Mouse (Mus musculus): Measurements from ENCODE around the gene Apopt1. TPM values are rescaled to one million over a fixed set of nuclear protein-coding genes. Genes with fewer than 3 reads are reported as not detected.

The Apopt1 gene
- total RNA-seq, 1 experiment from 2014 or later, result 71.2 TPM

DNA sequence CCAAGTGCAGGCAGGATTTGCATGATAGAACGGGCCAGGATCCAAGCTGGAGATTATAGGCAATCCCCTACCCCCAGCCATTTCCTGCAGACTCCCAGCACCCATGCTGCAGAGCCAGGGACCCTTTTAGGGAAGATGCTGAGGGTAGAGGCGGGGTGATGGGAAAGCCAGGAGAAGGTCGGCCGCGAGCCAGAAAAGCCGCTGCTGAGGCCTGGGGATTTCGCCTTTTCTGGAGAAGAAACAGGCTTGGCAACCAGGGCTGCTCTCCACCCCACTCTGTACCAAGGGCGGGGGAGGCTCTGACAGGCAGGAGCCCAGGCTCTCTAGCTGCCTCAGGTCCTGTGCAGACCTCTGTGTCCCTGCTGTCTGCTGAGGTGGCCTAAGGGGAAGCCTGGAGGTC, 31.8 kb upstream of the Apopt1 start:
- no peak for DNase-seq

DNA sequence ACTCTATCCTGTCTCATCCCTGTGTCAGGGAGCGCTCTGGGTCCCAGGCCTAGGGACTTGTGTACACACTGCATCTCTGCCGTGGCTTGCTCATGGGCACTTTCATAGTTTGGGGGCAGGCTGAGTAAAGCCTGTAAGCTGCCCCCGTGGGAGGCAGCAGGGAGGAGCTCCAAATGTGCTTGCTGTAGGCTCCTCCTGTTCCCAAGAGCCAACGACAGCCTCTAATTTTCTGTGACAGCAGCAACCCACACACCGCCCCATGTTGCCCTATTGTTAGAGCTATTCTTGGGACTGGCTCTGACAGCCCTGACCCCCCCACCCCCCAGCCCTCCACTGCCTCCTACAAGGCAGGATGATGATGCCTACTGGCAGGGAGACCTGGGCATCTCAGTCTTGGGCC, 31.1 kb upstream of the Apopt1 start:
- no peak for DNase-seq

DNA sequence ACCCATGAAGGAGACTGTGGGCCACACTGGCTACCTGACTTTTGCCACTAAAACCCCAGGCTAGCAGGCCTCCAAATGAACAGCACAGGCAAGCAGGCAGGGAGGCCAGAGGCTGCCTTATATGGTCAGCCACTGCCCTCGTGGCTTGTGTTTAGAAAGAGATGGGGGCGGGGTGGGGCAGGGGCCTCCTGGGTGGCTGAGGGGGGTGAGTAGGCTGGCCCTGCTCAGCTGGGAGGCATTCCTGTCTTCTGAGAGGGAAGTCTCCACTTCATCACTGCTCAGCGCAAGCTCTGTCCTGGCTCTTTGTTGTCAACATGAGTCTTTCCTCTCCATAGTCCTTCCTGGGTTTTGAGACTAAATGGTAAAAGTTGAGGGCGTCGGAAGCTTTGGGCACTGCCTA, 30.3 kb upstream of the Apopt1 start:
- no peak for DNase-seq

DNA sequence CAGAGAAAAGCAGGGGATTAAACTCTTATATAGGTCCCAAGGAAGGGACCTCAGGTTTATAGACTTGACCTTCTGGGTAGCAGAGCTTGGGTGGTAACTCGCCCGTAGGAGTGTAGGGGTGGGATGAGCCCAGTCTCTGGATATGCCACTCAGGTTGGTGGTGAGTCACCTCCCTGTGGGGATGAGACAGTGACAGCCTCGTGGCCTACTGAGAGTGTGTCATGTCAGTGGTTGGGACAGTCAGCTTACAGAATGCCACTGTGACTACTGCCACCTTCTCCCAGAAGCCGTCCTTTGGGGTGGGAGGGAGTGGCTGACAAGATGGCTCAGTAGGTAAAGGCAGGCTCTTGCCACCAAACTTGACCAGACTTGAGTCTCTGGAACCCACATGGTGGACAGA, 26.7 kb upstream of the Apopt1 start:
- DNase-seq, result no peak

DNA sequence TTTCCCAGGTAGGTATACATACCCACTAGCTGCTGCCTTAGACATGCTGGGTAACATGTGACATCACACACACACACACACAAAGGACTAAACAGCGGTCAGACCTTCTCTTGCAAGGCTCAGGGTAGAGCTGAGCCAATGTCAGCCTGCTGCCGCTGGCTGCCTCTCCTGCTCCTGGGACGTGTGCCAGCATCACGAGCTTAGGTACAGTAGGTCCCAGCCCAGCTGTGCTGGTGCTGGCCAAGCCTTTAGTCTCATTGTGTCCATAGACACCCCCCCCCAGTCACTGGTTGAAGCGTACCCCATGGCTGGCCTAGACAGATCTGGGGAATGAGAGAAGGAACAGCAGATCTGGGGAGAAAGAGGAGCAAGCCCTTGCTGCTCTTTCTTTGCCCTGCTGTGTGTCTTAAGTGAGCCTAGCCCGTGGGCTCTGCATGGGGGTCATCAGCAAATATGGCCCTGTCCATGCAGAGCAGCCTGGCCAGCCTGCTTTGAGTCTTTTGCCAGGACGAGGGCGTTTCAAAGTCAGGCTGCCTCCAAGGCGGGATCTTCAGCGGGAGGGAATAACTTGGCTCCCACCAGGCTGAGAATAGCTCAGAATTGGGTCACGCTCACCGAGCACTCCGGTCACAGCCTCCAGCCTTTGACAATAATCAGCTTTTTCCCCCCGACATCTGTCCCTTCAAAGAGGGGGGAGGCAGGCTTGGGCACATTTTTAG, 25.6 kb upstream of the Apopt1 start:
- peak; percentile 82 for DNase-seq

DNA sequence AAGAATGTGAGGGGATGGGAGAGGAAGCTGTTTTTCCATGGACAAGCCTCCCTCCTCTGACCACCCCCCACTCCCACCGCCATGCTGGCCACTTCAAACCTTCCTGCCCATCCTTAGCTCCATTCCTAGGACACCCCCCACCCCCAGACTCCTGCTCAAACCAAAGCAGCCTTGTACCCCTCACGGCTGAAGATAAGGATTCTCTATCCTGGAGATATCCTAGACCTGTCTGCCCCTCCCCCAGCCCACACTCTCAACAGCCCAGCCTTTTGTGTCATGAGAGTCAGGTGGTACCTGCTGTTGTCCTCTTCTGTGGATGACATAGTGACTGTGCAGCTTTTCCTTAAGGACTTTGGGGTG, 25.0 kb upstream of the Apopt1 start:
- no peak for DNase-seq

DNA sequence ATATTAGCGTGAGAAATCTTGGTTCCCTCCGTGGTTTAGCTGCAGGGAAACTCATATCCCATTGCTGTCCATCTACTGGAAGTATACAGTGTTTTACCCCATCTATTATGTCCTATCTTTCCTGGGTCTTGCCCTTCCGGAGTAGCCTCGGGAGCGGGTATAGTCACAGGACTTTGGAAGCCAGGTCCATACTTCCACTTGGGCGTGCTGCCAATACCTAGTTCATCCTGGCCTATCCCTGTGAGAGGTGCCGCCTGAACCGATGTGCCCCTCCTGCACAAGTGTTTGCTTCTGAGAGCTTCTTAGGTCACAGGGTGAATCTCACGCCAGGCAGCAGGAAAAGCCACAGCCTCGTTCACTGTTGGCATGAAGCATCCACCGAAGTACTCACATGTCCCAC, 23.6 kb upstream of the Apopt1 start:
- no peak for DNase-seq

DNA sequence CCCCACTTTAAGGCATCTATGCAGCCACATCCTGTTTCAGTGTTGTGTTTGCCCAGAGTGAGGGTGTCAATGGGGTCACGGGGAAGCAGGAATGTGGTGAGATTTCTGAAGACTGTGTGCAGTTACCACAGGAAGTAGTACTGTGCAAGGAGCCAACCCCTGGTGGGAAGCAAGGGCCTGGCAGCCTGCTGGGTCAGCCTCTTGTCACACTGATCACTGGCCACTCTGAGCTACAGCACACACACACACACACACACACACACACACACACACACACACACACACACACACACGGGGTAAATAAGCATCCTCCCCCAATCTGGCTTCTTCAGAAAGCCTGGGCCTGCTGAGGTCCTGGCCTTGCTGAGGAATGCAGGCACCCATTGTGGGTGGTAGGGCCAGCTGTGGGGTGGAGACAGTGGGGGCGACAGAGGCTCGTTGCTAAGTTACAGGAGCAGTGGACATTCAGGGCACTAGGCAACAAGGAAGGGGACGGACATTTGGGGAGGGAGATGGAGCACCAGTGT, 21.7 kb upstream of the Apopt1 start:
- DNase-seq, result no peak

DNA sequence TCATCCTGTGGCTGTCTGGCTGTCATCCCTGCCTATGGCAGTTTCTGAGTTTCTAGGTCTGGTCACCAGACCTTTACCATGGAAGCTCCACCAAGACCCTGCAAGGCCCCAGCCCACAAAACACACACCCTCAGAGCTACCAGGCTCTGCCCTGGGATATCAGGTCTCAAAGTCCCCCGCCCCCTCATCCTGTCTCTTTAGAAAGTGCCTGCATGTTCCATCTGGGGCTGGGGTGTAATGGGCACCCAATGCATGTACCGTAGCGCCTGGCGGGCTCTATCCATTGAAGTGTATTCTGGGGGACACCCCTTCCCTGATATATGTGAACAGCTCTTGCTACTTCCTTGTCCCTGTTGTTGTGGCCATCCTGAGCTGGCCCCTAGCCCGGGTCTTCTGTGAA, 20.2 kb upstream of the Apopt1 start:
- no peak for DNase-seq

DNA sequence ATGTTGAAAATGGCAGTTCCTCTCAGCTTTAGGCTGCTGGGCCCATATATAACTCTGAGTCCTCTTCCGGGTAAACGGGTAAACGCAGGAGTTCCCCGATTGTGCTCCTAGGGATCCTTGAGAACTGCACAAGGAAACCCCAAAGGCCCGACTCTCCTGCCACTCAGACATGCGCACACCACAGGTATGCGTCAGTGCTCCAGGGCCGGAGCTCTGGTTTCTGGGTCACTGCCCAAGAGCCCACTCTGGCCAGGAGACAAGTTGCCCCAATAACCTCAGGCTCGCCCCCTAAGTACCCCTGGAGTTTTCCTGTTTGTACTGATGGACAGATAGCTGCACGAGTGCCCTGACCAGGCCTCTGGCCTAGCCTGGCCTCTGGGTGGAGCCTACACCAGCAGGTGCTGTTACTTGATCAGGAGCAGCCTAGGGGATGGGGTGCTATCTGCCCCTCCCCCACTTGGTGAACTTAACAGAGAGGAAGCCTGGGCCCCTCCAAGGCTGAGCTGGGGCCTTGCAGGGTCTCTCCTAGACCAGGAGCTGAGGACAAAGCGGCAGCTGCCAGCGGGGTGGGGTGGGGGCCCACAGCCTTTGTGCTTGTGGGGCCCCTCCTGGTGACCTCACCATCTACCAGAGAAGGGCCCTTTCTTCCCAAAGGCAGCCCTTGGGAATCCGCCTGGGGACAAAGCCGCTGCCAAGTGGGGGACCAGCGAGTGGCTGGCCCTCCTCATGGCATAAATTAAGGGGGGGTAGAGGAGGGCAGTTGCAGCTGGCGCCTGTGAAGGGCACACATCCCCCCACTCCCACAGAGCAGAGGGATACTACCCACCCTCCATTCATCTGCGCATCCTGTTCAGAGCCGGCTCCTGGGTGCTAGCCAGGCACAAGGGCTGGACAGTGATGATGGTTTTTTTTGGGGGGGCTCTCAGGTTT, 19.5 kb upstream of the Apopt1 start:
- no peak for DNase-seq

DNA sequence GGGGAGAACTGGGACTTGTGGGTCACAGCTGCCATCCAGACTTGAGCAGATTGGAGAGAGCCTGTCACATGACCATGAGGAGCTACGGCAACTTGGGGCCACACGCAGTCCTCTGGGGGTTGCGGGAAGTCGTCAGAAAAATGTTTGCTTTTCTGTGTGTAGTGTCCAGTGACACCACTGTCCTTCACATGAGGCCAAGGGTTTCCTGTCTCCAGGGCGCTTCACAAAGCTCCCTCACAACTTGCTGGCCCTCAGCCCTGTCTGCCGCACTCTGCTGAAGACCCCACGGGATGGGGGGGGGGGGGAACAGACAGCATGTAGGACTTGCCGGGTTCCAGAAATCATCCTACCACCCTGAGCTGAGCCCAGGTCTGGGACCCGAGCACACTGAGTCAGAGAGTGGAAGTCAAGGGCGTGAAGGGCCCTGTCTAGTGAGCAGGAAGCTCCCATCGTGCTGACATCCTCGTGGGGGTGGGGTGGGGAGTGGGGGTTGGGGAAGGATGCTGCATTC, 18.7 kb upstream of the Apopt1 start:
- DNase-seq, result no peak

DNA sequence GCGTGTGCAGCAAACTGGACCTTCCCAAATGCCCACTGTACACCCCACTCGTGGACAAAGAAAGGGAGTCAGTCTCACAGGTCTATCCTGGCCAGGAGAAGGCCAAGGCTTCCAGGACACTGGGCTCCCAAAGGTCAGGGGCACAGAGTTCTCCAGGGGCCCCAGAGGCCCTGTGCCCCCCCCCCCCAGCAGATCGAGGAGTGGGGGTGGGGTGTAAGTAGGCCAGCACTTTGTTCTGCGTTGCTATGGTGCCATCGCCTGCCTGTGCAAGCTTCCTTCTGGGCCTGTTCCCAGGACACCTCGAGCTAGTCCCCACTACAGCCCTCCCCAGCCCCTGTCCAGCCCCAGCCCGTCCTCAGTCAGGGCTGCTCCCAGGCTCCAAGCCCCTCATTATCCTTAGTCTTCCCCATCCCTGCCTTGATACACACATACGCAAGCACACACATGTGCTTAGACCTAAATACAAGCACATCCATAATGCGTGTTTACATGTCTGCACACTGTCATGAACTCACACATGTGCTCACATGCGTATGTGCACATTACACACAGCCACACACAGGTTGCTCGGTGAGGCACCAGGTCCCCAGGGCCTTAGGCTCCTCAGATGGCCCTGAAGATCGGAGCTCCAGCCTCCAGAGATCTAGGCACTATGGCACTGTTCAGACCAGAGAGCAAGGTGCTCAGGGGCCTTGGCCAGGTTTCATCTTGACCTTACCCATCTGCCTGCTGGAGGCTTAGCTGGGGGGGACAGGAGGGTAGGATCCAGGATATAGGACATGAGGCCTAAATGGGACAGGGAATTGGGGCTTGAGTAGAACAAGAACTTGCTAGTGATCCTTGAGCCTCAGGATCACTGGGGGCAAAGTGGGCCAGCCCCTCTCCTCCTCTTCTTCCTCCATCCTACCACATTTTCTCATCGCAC, 17.9 kb upstream of the Apopt1 start:
- DNase-seq, result no peak

DNA sequence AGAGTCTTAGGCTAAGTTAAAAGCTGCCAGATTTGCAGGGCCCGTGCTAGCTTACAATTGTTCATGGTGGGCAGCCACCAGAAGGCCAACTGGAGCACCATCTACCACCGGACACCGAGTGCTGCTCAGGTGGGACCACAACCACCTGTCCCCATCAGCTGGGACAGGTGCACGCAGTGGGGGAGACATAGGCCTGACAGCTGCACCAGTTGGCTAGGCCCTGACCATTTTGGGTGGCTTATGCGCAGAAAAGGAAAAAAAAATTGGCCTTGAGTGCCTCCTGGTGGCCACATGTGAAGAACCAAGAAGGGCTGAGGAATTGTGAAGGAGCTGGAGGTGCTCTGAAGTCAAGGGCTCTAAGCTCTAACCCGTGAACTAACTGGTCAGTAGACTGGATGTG, 16.8 kb upstream of the Apopt1 start:
- DNase-seq, result peak; percentile 60

DNA sequence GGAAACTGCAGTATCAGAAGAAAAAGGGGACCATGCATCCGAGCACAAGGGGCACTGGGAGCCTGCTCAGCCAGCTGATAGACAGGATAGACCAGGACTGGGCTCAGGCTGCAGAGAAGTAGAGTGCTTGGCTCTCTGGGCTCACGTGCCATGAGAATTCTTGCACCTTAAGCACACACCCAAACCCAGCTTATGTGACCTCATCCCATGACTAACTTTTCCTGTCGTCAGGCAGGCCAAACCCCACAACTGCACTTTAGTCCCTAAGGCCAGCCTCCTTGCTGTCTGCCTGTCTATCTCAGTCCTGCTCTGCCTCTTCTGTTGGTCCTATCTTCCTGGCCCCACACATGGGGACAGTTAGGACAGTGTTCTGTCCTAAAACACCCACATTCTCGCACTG, 15.4 kb upstream of the Apopt1 start:
- no peak for DNase-seq

DNA sequence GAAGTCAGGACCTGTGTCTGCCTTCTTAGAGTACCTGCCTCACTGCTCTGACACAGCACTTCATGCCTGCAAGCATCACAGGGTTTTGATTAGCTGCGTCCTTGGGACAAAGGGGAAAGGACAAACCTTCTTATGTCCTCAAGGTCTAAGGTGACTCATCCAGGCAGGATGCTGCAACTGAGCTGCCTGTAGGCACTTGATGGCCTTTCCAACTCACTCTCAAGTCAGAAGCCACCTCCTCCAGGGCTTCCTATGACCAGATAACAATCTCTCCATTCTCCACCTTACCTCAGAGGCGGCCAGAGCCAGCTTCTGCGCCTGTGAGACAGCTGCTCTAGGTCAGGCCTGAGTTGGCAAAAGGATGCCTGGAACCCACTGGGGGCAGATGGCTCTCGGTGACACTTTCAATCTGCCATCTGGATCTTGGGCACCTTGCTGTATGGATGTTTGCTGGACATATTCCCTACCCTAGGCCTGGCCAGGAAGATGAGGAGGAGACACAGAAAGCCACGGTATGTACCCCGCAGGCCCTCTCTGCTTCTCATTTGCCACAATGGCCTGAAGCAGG, 14.6 kb upstream of the Apopt1 start:
- no peak for DNase-seq

DNA sequence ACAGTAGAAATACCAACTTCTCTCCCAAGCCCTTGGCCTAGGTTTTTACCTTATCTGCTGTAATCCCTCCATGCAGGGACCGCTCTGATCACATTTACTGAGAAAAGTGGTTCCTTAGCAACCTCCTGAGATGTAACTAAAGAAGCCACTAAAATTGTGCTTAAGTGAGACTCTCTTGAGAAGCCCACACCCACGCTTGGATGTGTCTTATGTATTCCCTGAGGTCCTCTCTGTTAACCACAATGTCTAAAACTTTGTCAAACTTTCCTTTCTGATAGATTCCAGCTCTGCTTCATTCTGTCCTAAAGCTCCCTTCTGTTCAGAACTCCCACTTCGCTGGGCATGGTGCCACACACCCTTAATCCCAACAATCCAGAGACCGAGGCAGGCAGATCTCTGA, 13.5 kb upstream of the Apopt1 start:
- DNase-seq, result no peak

DNA sequence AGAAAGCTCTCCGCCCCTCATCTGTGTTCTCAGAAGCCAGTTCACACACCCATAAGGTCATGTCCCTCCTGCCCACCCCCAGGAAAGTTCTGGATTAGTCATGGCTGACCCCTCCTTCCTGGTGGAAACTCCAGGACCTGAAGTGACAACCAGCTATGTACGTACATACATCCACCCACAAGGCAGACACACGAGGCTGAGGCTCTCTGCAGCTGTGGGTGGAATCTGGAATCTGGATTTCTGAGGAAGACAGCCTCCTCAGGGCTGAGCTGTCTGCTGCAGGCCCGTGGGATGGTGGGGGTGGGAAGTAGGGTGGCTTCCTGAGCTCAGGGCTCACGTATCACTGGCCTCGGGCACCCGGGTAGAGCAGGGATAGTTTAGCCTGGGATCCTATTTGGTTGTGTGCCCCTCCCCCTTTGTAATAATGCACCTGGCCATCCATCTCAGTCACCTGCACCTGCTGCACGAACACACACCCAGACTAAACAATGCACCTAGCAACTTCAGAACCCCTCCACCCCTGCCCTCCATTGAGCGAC, 12.1 kb upstream of the Apopt1 start:
- no peak for DNase-seq

DNA sequence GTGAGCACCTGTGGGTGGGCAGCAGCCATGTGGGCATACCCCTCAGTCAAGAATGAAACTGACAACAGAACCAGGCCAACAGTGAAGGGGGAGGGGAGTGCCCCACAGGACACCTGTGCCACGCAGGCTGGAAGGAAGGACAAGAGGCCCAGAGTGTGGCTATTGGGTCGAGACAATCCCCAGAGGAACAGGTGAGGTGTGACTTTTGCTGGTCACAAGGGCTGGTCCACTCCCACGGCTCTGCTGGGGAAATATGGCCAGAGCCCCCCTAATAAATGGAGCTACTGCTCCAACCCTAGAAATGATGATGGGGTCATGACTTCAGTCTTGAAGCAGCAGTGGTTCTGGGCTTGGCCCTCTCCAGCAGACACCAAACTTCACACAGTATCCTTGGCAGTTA, 9.8 kb upstream of the Apopt1 start:
- DNase-seq, result no peak

DNA sequence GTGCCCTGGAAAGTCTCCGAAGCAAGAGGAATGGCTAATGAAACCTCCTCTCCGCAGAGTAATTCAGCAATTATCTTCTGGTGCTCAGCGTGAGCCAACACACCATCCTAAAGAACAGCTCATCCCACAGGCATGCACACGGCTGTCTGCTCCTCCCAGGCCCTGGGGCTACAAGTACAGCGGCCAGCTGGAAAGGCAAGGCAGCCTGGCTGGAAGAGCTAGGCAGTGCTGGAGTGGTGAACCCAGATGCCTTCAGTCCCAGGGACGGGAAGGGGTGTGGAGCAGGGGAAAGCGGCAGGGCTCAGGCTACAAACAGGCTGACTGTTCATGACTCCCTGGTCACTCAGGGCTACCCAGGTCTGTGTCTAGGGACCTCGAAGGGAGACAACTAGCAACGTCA, 8.5 kb upstream of the Apopt1 start:
- DNase-seq, result peak; percentile 58

DNA sequence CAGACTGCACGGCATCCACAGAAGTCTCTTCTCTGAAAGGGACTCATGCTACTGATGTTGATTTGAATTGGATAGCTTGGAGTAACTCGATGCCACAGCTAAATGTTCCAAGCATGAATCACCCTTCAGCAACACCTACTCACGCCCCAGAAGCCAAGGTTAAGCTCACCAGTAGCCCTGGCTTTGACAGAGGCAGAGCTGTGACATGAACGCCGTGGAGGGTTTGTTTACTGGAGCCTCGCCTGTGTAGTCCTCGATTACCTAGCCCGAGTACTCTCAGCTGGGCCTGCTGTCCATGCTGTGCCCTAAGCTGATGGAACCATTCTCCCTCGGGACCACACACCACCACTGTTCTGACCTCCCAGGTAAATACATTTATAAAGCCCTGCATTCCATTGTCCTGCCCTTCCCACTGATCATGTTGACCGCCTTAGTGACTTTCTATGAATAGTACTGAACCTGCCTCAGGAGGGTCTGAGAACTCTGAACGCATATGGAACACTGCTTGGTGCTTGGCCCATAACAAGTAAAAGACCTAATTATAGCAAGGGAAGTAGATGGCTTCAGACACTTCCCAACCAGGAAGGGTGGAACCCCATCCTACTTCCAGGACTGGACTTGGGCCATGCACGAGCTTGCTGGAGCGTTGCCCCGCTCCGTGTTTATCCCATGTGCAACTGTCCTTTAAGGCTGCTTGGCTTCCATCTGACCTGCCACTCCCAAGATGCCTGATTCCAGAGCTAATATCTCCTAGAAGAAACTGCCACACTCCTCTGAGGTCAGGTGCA, 7.7 kb upstream of the Apopt1 start:
- peak; percentile 53 for DNase-seq

DNA sequence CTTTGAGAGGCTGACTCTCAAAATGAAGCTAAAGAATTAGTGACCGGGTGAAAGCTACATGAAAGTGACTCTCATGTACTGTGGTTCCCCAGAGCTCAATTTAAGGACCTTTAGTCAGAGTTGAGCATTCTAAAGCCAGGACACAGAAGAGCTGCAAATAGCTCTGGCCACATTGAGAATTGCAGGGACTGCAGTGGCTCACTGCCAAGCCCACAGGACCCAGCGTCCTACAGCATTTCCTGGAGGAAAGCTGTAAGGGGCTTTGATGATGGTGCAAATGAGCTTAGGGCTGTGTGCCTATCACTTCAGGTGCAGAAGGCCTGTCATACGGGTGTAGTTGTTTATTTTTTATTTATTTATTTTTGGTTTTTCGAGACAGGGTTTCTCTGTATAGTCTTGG, 4.9 kb upstream of the Apopt1 start:
- peak; percentile 3 for DNase-seq

All from adrenal gland, postnatal 25 days (tissue).